Mouse (Mus musculus): ENCODE data around the gene R3hdm1. TPM values are rescaled to one million over a fixed set of nuclear protein-coding genes. Genes with fewer than 3 reads are reported as not detected.

The R3hdm1 gene
- 38.9 and 44.0 TPM in 2 replicates for polyA plus RNA-seq (2015; fragmentation: Nextera tagmentation; extraction: Ambion mirVana)

DNA sequence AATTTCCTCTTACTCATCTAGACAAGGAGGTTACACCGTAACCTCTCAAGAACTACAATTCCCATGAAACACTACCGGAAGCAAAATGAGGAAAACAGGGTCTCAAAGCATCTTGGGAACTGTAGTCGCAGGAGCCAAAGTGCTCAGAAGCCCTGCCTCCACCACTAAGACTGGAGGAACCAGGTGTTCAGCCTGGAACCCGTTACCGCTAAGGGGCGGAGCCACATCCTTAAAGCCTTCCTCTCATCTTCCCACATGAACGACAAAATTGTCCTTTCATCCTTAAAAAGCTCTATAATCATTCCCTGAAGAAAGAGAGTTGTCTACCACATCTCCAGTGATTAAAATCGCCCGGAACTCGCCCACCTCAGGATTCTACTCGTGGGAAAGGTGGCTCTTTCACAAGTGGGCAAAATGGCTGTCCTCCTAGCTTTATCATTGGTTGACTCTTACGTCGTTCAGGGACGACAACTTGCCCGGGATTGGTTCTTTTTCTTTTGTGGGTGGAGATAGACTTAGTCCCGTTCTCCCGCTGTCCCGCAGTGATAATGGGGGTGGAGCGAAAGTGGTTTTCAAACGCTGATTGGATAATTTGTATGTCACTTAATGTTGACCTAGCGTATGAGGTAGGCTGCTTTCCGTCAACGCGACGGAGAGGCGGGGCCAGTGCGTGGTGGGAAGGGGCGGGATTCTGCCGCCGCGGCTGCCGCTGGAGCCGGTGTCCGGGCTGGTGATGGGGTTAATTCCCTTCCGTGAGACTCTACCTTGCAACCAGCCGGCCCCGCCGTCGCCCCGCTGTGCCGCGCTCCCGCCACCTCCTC lies at the start of gene R3hdm1, which contains the start of gene Zranb3:
R3hdm1 (plus strand) TSS at position 661 of the 821 bp plus-strand sequence.
Zranb3 (minus strand) TSS at position 407 of the 821 bp plus-strand sequence.
- peak; percentile 96 for ATAC-seq
- Histone ChIP-seq H3K27me3 (replicated peaks; ENCODE audit: control insufficient read depth, insufficient read depth, low read length) (no peaks in the 10 kb centered on the region), H3K9me3 (ENCODE audit: control insufficient read depth, low read length) (no peaks in the 10 kb centered on the region), H3K9ac (ENCODE audit: low read depth, low read length) (peak within 1 kb of the TSS; percentile 84), H3K4me2 (ENCODE audit: low read depth, low read length) (peak within 1 kb of the TSS; percentile 61), H3K4me1 (ENCODE audit: control insufficient read depth, insufficient read depth, low read length) (0 out of 2 replicates have a peak, but pooled peaks cover 3% of the 10 kb centered on the region), H3K4me3 (ENCODE audit: low read length) (peak within 1 kb of the TSS; percentile 71), H3K36me3 (ENCODE audit: control insufficient read depth, insufficient read depth, low read length) (no peaks in the 10 kb centered on the region), H3K27ac (ENCODE audit: low read length) (peak within 1 kb of the TSS; percentile 87)
- under 1% methylated on average over 43 of the region's 43 CpGs for WGBS

- Histone ChIP-seq H3K4me3 (ENCODE audit: low read length) (no peak overlapping the region), H3K4me1 (ENCODE audit: control insufficient read depth, insufficient read depth, low read length) (no peaks in the 10 kb centered on the region), H3K36me3 (ENCODE audit: control insufficient read depth, insufficient read depth, low read length) (no peaks in the 10 kb centered on the region), H3K9ac (ENCODE audit: low read depth, low read length) (no peak overlapping the region), H3K27ac (ENCODE audit: low read length) (no peak overlapping the region), H3K27me3 (replicated peaks; ENCODE audit: control insufficient read depth, insufficient read depth, low read length) (no peaks in the 10 kb centered on the region), H3K9me3 (ENCODE audit: control insufficient read depth, low read length) (no peaks in the 10 kb centered on the region), H3K4me2 (ENCODE audit: low read depth, low read length) (no peak overlapping the region)
- 92% methylated on average over 4 of the region's 4 CpGs for WGBS
- no peak for ATAC-seq
Measured at GRCm38 (mm10) chr1:128057269-128057668, 45.8 kb upstream of the R3hdm1 start.

- no peak overlapping the region for H3K4me2 ChIP-seq (ENCODE audit: low read depth, low read length)
- no peak for ATAC-seq
- no peak overlapping the region for H3K27ac ChIP-seq (ENCODE audit: low read length)
- no peak overlapping the region for H3K9ac ChIP-seq (ENCODE audit: low read depth, low read length)
- H3K9me3 ChIP-seq (ENCODE audit: control insufficient read depth, low read length): no peaks in the 10 kb centered on the region
- WGBS: 91% methylated on average over 5 of the region's 5 CpGs
- H3K4me1 ChIP-seq (ENCODE audit: control insufficient read depth, insufficient read depth, low read length): no peaks in the 10 kb centered on the region
- no peaks in the 10 kb centered on the region for H3K27me3 ChIP-seq (replicated peaks; ENCODE audit: control insufficient read depth, insufficient read depth, low read length)
- H3K4me3 ChIP-seq (ENCODE audit: low read length): no peak overlapping the region
- H3K36me3 ChIP-seq (ENCODE audit: control insufficient read depth, insufficient read depth, low read length): no peaks in the 10 kb centered on the region
Measured at GRCm38 (mm10) chr1:128058625-128059024, 44.5 kb upstream of the R3hdm1 start.

GRCm38 (mm10) chr1:128060655-128061344 lies 42.3 kb upstream of the R3hdm1 start:
- ATAC-seq: no peak
- Histone ChIP-seq H3K9me3 (ENCODE audit: control insufficient read depth, low read length) (no peaks in the 10 kb centered on the region), H3K27ac (ENCODE audit: low read length) (no peak overlapping the region), H3K27me3 (replicated peaks; ENCODE audit: control insufficient read depth, insufficient read depth, low read length) (no peaks in the 10 kb centered on the region), H3K4me2 (ENCODE audit: low read depth, low read length) (no peak overlapping the region), H3K36me3 (ENCODE audit: control insufficient read depth, insufficient read depth, low read length) (no peaks in the 10 kb centered on the region), H3K4me3 (ENCODE audit: low read length) (no peak overlapping the region), H3K9ac (ENCODE audit: low read depth, low read length) (no peak overlapping the region), H3K4me1 (ENCODE audit: control insufficient read depth, insufficient read depth, low read length) (no peaks in the 10 kb centered on the region)
- WGBS: 70% methylated on average over 8 of the region's 8 CpGs

GRCm38 (mm10) chr1:128061401-128061800 lies 41.7 kb upstream of the R3hdm1 start:
- Histone ChIP-seq H3K4me3 (ENCODE audit: low read length) (no peak overlapping the region), H3K9me3 (ENCODE audit: control insufficient read depth, low read length) (no peaks in the 10 kb centered on the region), H3K4me1 (ENCODE audit: control insufficient read depth, insufficient read depth, low read length) (no peaks in the 10 kb centered on the region), H3K27me3 (replicated peaks; ENCODE audit: control insufficient read depth, insufficient read depth, low read length) (no peaks in the 10 kb centered on the region), H3K27ac (ENCODE audit: low read length) (no peak overlapping the region), H3K36me3 (ENCODE audit: control insufficient read depth, insufficient read depth, low read length) (no peaks in the 10 kb centered on the region), H3K4me2 (ENCODE audit: low read depth, low read length) (no peak overlapping the region), H3K9ac (ENCODE audit: low read depth, low read length) (no peak overlapping the region)
- ATAC-seq: no peak
- 73% methylated on average over 1 of the region's 1 CpGs for WGBS

- 81% methylated on average over 1 of the region's 1 CpGs for WGBS
- ATAC-seq: no peak
Measured at GRCm38 (mm10) chr1:128062167-128062566, 40.9 kb upstream of the R3hdm1 start.

GRCm38 (mm10) chr1:128064716-128065115 lies 38.4 kb upstream of the R3hdm1 start:
- H3K4me3 ChIP-seq (ENCODE audit: low read length): no peak overlapping the region
- H3K9ac ChIP-seq (ENCODE audit: low read depth, low read length): no peak overlapping the region
- no peaks in the 10 kb centered on the region for H3K27me3 ChIP-seq (replicated peaks; ENCODE audit: control insufficient read depth, insufficient read depth, low read length)
- WGBS: 90% methylated on average over 6 of the region's 6 CpGs
- H3K4me2 ChIP-seq (ENCODE audit: low read depth, low read length): no peak overlapping the region
- H3K27ac ChIP-seq (ENCODE audit: low read length): no peak overlapping the region
- H3K4me1 ChIP-seq (ENCODE audit: control insufficient read depth, insufficient read depth, low read length): no peaks in the 10 kb centered on the region
- no peaks in the 10 kb centered on the region for H3K36me3 ChIP-seq (ENCODE audit: control insufficient read depth, insufficient read depth, low read length)
- H3K9me3 ChIP-seq (ENCODE audit: control insufficient read depth, low read length): no peaks in the 10 kb centered on the region
- ATAC-seq: no peak

More at GRCm38 (mm10) chr1:128062167-128062566, 40.9 kb upstream of the R3hdm1 start:
- no peak overlapping the region for H3K9ac ChIP-seq (ENCODE audit: low read depth, low read length)
- no peak overlapping the region for H3K4me3 ChIP-seq (ENCODE audit: low read length)
- no peaks in the 10 kb centered on the region for H3K27me3 ChIP-seq (replicated peaks; ENCODE audit: control insufficient read depth, insufficient read depth, low read length)
- no peak overlapping the region for H3K4me2 ChIP-seq (ENCODE audit: low read depth, low read length)
- H3K4me1 ChIP-seq (ENCODE audit: control insufficient read depth, insufficient read depth, low read length): no peaks in the 10 kb centered on the region
- no peaks in the 10 kb centered on the region for H3K9me3 ChIP-seq (ENCODE audit: control insufficient read depth, low read length)
- H3K36me3 ChIP-seq (ENCODE audit: control insufficient read depth, insufficient read depth, low read length): no peaks in the 10 kb centered on the region
- no peak overlapping the region for H3K27ac ChIP-seq (ENCODE audit: low read length)

DNA sequence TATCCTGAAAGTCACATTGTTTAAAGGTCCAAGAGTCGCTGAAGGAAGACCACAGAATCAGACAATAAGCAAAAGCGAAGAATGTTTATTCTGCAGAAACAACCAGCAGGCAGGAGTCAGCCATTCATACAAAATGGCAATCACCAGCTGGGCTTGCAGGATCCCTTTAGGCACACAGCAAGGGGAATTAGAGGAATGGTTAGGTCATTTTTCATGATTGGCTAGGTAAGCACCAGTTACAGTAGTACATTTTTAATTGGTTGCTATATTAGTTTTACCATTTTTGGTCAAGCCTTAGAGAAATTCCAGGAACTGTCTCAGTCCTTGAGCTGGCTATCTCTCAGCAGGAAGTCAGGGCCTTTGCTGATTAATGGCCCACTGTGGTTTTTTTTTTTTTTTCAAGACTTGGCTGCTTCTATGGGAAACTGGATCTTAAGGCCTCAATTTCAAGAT lies 34.1 kb upstream of the R3hdm1 start:
- ATAC-seq: 0 out of 2 replicates have a peak, but pooled peaks have one; percentile 28
- Histone ChIP-seq H3K4me2 (ENCODE audit: low read depth, low read length) (no peak overlapping the region), H3K9ac (ENCODE audit: low read depth, low read length) (no peak overlapping the region), H3K4me1 (ENCODE audit: control insufficient read depth, insufficient read depth, low read length) (no peaks in the 10 kb centered on the region), H3K36me3 (ENCODE audit: control insufficient read depth, insufficient read depth, low read length) (no peaks in the 10 kb centered on the region), H3K9me3 (ENCODE audit: control insufficient read depth, low read length) (no peaks in the 10 kb centered on the region), H3K27ac (ENCODE audit: low read length) (no peak overlapping the region), H3K27me3 (replicated peaks; ENCODE audit: control insufficient read depth, insufficient read depth, low read length) (no peaks in the 10 kb centered on the region), H3K4me3 (ENCODE audit: low read length) (no peak overlapping the region)
- 72% methylated on average over 2 of the region's 2 CpGs for WGBS

GRCm38 (mm10) chr1:128070003-128070402 lies 33.1 kb upstream of the R3hdm1 start:
- 96% methylated on average over 3 of the region's 3 CpGs for WGBS
- no peak overlapping the region for H3K27ac ChIP-seq (ENCODE audit: low read length)
- no peak overlapping the region for H3K4me3 ChIP-seq (ENCODE audit: low read length)
- H3K4me1 ChIP-seq (ENCODE audit: control insufficient read depth, insufficient read depth, low read length): no peaks in the 10 kb centered on the region
- no peaks in the 10 kb centered on the region for H3K27me3 ChIP-seq (replicated peaks; ENCODE audit: control insufficient read depth, insufficient read depth, low read length)
- ATAC-seq: no peak
- H3K36me3 ChIP-seq (ENCODE audit: control insufficient read depth, insufficient read depth, low read length): no peaks in the 10 kb centered on the region
- no peak overlapping the region for H3K4me2 ChIP-seq (ENCODE audit: low read depth, low read length)
- no peak overlapping the region for H3K9ac ChIP-seq (ENCODE audit: low read depth, low read length)
- no peaks in the 10 kb centered on the region for H3K9me3 ChIP-seq (ENCODE audit: control insufficient read depth, low read length)
